Mouse (Mus musculus): ENCODE data around the gene Cfap299.

DNA sequence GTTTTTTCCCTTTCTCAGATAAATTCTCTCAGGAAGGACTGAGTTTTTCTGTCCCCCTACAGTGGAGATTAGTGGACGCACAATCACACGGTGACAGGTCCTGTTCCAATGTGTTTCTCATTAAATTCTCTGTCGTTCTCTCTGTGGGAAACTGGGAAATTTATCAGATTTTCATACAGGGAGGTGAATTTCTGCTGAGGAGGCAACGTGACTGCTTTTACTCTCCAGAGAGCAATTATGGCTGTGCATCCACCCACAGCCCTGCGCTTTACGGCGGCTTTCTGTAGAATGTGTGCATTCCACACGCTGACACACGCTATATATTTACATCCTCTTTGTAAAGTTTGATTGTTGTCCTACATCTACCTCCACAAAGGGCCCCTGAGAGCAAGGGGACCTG lies 47.1 kb upstream of the Cfap299 start:
- no peak for TF ChIP-seq EP300 (IDR thresholded peaks at IDR 0.05; ENCODE audit: low read length)
- TF ChIP-seq ELF1 (IDR thresholded peaks at IDR 0.05; ENCODE audit: low read depth, low read length) = no peak
- no peak for TF ChIP-seq CTCF (conservative IDR thresholded peaks at IDR 0.05 in 1 of 2, IDR thresholded peaks at IDR 0.05 in 1 of 2; ENCODE audit: low read depth in 2 of 2, low read length in 2 of 2)
- TF ChIP-seq MXI1 (IDR thresholded peaks at IDR 0.05; ENCODE audit: low read depth, low read length) = no peak
- no peak for TF ChIP-seq POLR2AphosphoS2 (IDR thresholded peaks at IDR 0.05; ENCODE audit: low read depth, low read length)
- TF ChIP-seq MAZ (IDR thresholded peaks at IDR 0.05; ENCODE audit: low read depth, low read length) = no peak
- no peak for TF ChIP-seq MAX (IDR thresholded peaks at IDR 0.05; ENCODE audit: low read length)
- no peak for TF ChIP-seq NRF1 (IDR thresholded peaks at IDR 0.05; ENCODE audit: low read depth, low read length)
- no peak for TF ChIP-seq ZC3H11A (IDR thresholded peaks at IDR 0.05; ENCODE audit: low read depth, low read length)
